Mouse (Mus musculus): ENCODE results near the gene Bckdhb. TPM values are rescaled to one million over a fixed set of nuclear protein-coding genes. Genes with fewer than 3 reads are reported as not detected.

Gene Bckdhb
- polyA plus RNA-seq, 1 experiment from 2014 or later = 23.5 TPM

DNA sequence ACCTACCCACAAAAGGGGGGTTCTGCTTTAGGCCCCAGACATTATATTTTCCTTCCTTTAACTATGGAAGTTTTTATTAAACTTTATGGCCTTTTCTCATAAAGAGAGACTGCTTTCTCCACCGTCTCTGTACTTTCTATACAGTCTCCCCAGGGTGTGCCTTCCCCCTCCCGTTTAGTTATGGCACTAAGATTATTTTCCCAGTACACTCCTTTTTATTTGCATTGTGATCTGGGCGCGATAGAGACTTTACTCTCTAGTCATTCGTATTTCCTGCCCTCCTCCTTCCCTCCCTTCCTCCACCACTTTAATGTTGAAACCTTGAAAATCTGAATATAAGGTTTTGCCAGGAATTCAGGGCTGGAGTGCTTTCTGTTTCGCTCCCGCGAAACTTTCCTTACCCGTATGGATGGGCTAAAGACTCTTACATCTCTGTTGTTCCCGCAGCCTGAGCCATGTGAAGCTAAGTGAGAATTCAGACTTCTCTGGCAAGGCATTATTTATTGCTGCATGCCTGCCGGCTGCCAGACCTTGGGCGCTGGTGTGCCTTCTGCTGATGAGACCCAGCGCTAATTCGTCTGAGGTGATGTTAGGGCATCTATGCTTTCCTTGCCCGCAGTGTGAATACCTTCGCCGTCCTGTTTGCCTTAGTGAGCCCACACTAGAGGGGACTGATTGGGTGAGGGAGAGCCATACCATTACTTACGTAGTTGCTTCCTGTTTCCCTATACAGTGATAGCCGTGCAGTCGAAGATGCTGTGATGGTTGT lies 182.3 kb downstream of the Bckdhb start:
- no peak for DNase-seq (ENCODE audit: low spot score)

- no peak for DNase-seq (ENCODE audit: low spot score)
Observed at GRCm38 (mm10) chr9:84108534-84108933, 183.6 kb downstream of the Bckdhb start.

- DNase-seq (ENCODE audit: low spot score) = no peak
Observed at GRCm38 (mm10) chr9:84109777-84110478, 185.0 kb downstream of the Bckdhb start.

GRCm38 (mm10) chr9:84110616-84111015 lies 185.7 kb downstream of the Bckdhb start:
- no peak for DNase-seq (ENCODE audit: low spot score)

DNA sequence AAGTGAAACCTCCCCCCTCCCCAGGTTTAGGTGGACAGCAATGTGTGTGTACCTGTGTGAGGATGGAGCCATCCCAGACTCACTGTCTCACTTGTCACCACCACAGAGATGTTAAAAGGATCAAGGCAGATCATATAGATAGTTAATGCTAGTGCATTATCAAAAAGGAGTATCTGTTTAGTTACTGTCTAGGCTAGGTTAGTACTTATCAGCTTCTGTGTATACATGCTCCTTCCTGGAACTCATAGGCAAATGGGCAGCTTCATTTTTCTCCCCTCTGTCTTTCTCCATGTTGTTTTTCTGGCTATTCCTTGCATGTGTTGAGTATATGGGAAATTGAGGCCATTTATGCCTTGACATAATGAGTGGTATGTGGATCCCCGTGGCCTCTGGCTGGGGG lies 187.4 kb downstream of the Bckdhb start:
- DNase-seq (ENCODE audit: low spot score) = no peak

- no peak for DNase-seq (ENCODE audit: low spot score)
Observed at GRCm38 (mm10) chr9:84112842-84113568, 188.1 kb downstream of the Bckdhb start.

- no peak for DNase-seq (ENCODE audit: low spot score)
Observed at GRCm38 (mm10) chr9:84114254-84114653, 189.3 kb downstream of the Bckdhb start.

DNA sequence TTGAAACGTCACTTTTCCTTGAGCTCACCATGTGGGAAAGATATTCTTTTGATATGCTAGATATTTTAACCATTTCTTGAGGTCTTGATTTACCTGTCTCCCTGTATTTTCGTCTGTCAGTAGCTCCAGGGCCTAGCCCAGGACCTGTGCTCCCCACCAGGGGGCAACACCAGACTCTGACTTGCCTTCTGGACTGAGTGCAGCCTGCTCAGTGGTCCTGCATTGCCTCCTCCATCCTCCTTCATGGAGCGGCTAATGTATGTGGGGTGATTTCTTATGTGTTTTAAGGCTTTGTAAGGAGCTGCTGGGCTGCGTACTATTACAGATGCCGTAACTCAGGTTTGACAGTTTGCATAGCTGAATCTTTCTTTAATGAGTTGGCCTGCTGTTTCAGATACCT lies 192.4 kb downstream of the Bckdhb start:
- no peak for DNase-seq (ENCODE audit: low spot score)

- DNase-seq (ENCODE audit: low spot score) = no peak
Observed at GRCm38 (mm10) chr9:84124996-84125395, 200.1 kb downstream of the Bckdhb start.

- DNase-seq (ENCODE audit: low spot score) = no peak
Observed at GRCm38 (mm10) chr9:84130338-84130737, 205.4 kb downstream of the Bckdhb start.

DNA sequence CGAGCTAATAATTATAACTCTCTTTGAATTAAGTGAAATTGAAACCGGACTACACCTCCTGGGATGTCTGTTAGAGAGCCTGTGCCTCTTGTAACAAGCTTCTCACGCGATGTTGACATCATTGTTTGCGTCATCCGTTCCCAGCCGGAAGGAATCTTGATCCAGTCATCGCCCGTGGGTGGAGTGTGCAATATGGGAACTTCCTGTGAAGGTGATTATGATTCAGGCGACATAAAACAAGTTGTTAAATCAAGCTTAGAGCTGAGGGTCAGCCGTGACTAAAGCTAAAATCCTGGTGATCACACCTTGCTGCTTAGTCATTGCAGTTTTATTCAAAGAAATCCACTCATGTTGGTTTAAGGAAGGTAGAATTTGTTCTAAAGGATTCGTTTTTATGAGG lies 210.1 kb downstream of the Bckdhb start:
- no peak for DNase-seq (ENCODE audit: low spot score)

DNA sequence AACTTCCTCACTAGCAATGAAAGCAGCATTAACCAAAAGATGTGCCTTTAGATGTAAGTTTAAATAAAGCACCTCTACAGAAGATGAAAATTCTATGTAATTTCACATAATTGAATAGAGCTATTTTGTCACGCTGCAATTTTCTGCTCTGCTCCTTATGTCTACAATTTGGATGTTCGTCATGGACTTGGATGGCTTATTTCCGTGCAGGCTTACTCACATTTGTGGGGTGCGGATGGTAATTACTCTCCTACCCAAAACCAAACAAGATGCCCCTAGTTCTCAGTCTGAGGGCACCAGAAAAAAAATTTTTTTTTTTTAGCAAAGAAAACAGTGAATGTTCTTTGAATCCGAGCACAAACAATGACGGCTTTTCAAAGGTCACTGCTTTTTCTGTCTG lies 212.2 kb downstream of the Bckdhb start:
- DNase-seq (ENCODE audit: low spot score) = no peak

- no peak for DNase-seq (ENCODE audit: low spot score)
Observed at GRCm38 (mm10) chr9:84148124-84148523, 223.2 kb downstream of the Bckdhb start.

Other genes starting within 250 kb of the Bckdhb start
- 1.4 and 2.1 TPM in 2 replicates for gene Elovl4, start 118.9 kb upstream of the Bckdhb start, polyA plus RNA-seq (2015; fragmentation: Nextera tagmentation; extraction: Ambion mirVana)
- gene Ttk, start 90.5 kb upstream of the Bckdhb start, polyA plus RNA-seq (2015; fragmentation: Nextera tagmentation; extraction: Ambion mirVana) = 20.9 and 21.6 TPM in 2 replicates

Measured in thymus, postnatal 0 days (tissue).